Mouse (Mus musculus) forebrain, embryonic 12.5 days (tissue): ENCODE measurements at regions not wholly inside any gene's neighbourhood (a gene's known extent, or its start where the extent isn't known, plus 50 kb on each side); places are given as distances from the start of the nearest gene placed in this dataset.

Experiments
- ATAC-seq: fragments of 200-750 bp; cut with Nextera tagmentation; 2 replicates; pipeline ENCODE4 v1.8.0; 2017; ENCODE audit warnings: moderate TSS enrichment; ENCODE audit not compliant: low FRiP score
- H3K27ac ChIP-seq: fragments of 300-500 bp; sonication (generic); 2 replicates; pipeline ENCODE4 v1.5.1; 2016; ENCODE audit warnings: mild to moderate bottlenecking
- H3K27me3 ChIP-seq: fragments of 300-500 bp; sonication (generic); 2 replicates; pipeline ENCODE4 v1.6.1; 2016; ENCODE audit warnings: mild to moderate bottlenecking
- H3K36me3 ChIP-seq: fragments of 300-500 bp; sonication (generic); replicated peaks from 2 replicates; pipeline ENCODE4 v1.6.1; 2016; ENCODE audit warnings: mild to moderate bottlenecking
- H3K4me1 ChIP-seq: fragments of 300-500 bp; sonication (generic); 2 replicates; pipeline ENCODE4 v1.6.1; 2016
- H3K4me2 ChIP-seq: fragments of 300-500 bp; sonication (generic); 2 replicates; pipeline ENCODE4 v1.6.1; 2016; ENCODE audit warnings: mild to moderate bottlenecking, moderate library complexity
- H3K4me3 ChIP-seq: fragments of 300-500 bp; sonication (generic); replicated peaks from 2 replicates; pipeline ENCODE4 v1.5.1; 2016; ENCODE audit warnings: mild to moderate bottlenecking
- H3K9ac ChIP-seq: fragments of 300-500 bp; sonication (generic); 2 replicates; pipeline ENCODE4 v1.6.1; 2016; ENCODE audit warnings: mild to moderate bottlenecking
- H3K9me3 ChIP-seq: fragments of 300-500 bp; sonication (generic); 2 replicates; pipeline ENCODE4 v1.6.1; 2016
- WGBS: fragments of 180-500 bp; shearing (Covaris S2); methylation state at CpG from one replicate; pipeline ENCODE4 v1.1.7; 2016; 5-methylcytosine and 5-hydroxymethylcytosine counted together

GRCm38 (mm10) chr11:31462440-31462839 lies 92.6 kb upstream of the Stc2 start:
- no peak overlapping the region for H3K9ac ChIP-seq
- no peaks in the 10 kb centered on the region for H3K9me3 ChIP-seq
- H3K27ac ChIP-seq: no peak overlapping the region
- no peak for ATAC-seq
- no peak overlapping the region for H3K4me2 ChIP-seq
- H3K36me3 ChIP-seq: no peaks in the 10 kb centered on the region
- H3K4me3 ChIP-seq: no peak overlapping the region
- H3K4me1 ChIP-seq: no peaks in the 10 kb centered on the region
- no peaks in the 10 kb centered on the region for H3K27me3 ChIP-seq

- WGBS: 89% methylated on average over 4 of the region's 4 CpGs
- H3K9ac ChIP-seq: no peak overlapping the region
- no peaks in the 10 kb centered on the region for H3K4me1 ChIP-seq
- no peaks in the 10 kb centered on the region for H3K36me3 ChIP-seq
- no peak overlapping the region for H3K4me2 ChIP-seq
- H3K4me3 ChIP-seq: no peak overlapping the region
- no peaks in the 10 kb centered on the region for H3K27me3 ChIP-seq
- H3K9me3 ChIP-seq: no peaks in the 10 kb centered on the region
- H3K27ac ChIP-seq: no peak overlapping the region
- ATAC-seq: no peak
Observed at GRCm38 (mm10) chr11:31461824-31462223, 92.0 kb upstream of the Stc2 start.

DNA sequence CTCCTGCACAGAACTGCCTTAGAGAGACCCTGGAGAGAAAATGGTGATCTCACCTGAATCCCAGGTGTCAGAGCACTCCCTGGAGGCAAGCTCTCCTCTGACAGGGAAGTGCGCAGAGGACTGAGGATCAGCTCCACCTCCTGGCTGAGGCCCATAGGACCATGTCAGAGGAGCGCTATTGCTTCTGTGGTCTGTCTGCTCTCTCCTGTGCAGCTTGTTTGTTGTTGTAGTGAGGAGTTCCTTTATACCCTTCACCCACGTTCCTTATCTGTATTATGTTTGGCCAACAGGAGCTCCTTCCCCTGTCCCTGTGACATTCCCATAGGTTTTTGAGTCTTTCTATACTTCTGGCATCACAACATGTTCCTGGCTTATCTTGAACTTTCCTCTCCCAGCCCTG lies 91.5 kb upstream of the Stc2 start:
- H3K27me3 ChIP-seq: no peaks in the 10 kb centered on the region
- no peak overlapping the region for H3K27ac ChIP-seq
- no peak for ATAC-seq
- no peaks in the 10 kb centered on the region for H3K9me3 ChIP-seq
- no peaks in the 10 kb centered on the region for H3K36me3 ChIP-seq
- WGBS: 65% methylated on average over 3 of the region's 3 CpGs
- H3K4me3 ChIP-seq: no peak overlapping the region
- H3K4me2 ChIP-seq: no peak overlapping the region
- H3K9ac ChIP-seq: no peak overlapping the region
- H3K4me1 ChIP-seq: no peaks in the 10 kb centered on the region

DNA sequence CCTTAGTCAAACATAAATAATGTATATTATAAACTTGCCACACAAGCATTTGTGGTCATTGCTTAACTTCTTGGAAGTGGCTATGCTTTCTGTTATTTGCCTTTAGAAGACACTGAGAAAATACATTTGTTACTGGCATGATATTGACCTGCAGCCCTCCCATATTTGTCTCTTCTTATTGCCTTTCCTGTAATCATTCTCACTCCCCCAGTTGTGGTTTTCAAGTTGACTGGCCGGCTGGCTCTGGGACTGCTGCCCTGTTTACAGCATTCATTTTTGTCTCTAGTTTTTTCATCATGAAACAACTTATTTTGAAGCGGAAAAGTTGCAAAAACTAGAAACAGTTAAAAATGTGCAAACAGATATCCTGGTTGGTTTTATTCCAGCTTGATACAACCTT lies 57.5 kb upstream of the Stc2 start:
- Histone ChIP-seq H3K4me3 (no peak overlapping the region), H3K4me1 (no peaks in the 10 kb centered on the region), H3K9me3 (no peaks in the 10 kb centered on the region), H3K27ac (no peak overlapping the region), H3K27me3 (no peaks in the 10 kb centered on the region), H3K36me3 (no peaks in the 10 kb centered on the region), H3K4me2 (no peak overlapping the region), H3K9ac (no peak overlapping the region)
- ATAC-seq: no peak
- 95% methylated on average over 2 of the region's 2 CpGs for WGBS
